Mouse (Mus musculus): ENCODE results near the gene Peli1. TPM values are rescaled to one million over a fixed set of nuclear protein-coding genes. Genes with fewer than 3 reads are reported as not detected.
A peak's percentile ranks its signal among the peaks of the same experiment; 100 is the strongest.

Gene Peli1
- total and polyA plus RNA-seq, 2 experiments from 2014 or later: 37.3 to 37.7 TPM

- WGBS: 37% methylated on average over 3 of the region's 3 CpGs
- Histone ChIP-seq H3K4me2 (ENCODE audit: low read depth, low read length, poor library complexity, severe bottlenecking) (peak overlapping the region; percentile 49), H3K4me3 (ENCODE audit: low read depth, low read length) (peak overlapping the region; percentile 21), H3K9me3 (ENCODE audit: low read length) (no peaks in the 10 kb centered on the region), H3K27me3 (ENCODE audit: insufficient read depth, low read length) (no peaks in the 10 kb centered on the region), H3K36me3 (ENCODE audit: insufficient read depth, low read length) (no peaks in the 10 kb centered on the region), H3K4me1 (ENCODE audit: insufficient read depth, low read length) (peaks cover 6% of the 10 kb centered on the region), H3K27ac (ENCODE audit: low read depth, low read length) (no peak overlapping the region), H3K9ac (replicated peaks; ENCODE audit: low read length, poor library complexity, severe bottlenecking) (no peak overlapping the region)
- DNase-seq (ENCODE audit: low spot score) (no peak), ATAC-seq (ENCODE audit: low FRiP score) (no peak)
- TF ChIP-seq CTCF (IDR thresholded peaks at IDR 0.05): no peak
These were observed 2.2 kb downstream of the Peli1 start for GRCm38 (mm10) chr11:21093081-21093815.

DNA sequence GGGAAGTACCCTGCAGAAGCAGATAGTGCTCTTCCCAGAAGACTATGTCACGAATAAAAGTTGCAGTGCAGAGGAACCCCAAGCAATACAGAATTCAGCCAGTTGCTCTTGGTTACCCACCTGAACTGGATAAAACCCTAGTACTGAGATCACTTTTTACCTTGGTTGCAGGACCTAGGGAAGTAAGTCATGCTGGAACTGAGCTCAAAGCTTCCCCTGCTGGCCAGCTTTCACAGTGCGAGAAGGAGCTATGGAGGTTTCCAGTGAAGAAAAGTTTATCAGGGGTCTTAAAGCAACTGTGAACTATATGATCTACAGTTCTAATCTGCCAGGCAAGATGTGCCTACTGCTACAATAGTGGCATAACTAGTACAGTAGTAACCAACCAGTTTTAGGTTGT is 5.5 kb downstream of the Peli1 start:
- H3K9ac ChIP-seq (replicated peaks; ENCODE audit: low read length, poor library complexity, severe bottlenecking): no peak overlapping the region
- no peaks in the 10 kb centered on the region for H3K36me3 ChIP-seq (ENCODE audit: insufficient read depth, low read length)
- no peak for DNase-seq (ENCODE audit: low spot score)
- no peak overlapping the region for H3K27ac ChIP-seq (ENCODE audit: low read depth, low read length)
- peak; percentile 37 for TF ChIP-seq CTCF (IDR thresholded peaks at IDR 0.05)
- H3K9me3 ChIP-seq (ENCODE audit: low read length): no peaks in the 10 kb centered on the region
- no peak overlapping the region for H3K4me3 ChIP-seq (ENCODE audit: low read depth, low read length)
- no peak overlapping the region for H3K4me2 ChIP-seq (ENCODE audit: low read depth, low read length, poor library complexity, severe bottlenecking)
- 98% methylated on average over 2 of the region's 2 CpGs for WGBS
- ATAC-seq (ENCODE audit: low FRiP score): no peak
- H3K27me3 ChIP-seq (ENCODE audit: insufficient read depth, low read length): no peaks in the 10 kb centered on the region
- H3K4me1 ChIP-seq (ENCODE audit: insufficient read depth, low read length): peaks cover 6% of the 10 kb centered on the region

DNA sequence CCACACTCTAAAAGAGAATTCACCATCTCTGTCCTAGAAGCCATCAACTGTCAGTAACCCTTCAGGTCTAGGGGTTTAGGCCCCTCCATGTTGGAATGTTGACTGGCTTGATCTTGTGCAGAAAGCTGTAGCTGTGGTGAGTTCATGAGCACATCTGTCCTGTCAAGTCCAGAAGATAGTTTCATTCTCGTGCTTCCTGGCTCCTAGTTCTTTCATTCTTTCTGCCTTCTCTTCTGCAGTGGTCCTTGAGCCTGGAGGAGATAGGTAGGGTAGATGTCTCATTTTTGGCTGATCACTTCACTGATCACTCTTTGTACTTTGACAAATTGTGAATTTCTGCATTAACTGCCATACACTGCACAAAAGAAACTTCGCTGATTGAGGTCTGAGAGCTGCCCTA is 7.4 kb downstream of the Peli1 start:
- Histone ChIP-seq H3K36me3 (ENCODE audit: insufficient read depth, low read length) (no peaks in the 10 kb centered on the region), H3K27me3 (ENCODE audit: insufficient read depth, low read length) (no peaks in the 10 kb centered on the region), H3K9ac (replicated peaks; ENCODE audit: low read length, poor library complexity, severe bottlenecking) (no peak overlapping the region), H3K9me3 (ENCODE audit: low read length) (no peaks in the 10 kb centered on the region), H3K4me2 (ENCODE audit: low read depth, low read length, poor library complexity, severe bottlenecking) (no peak overlapping the region), H3K4me3 (ENCODE audit: low read depth, low read length) (no peak overlapping the region), H3K27ac (ENCODE audit: low read depth, low read length) (no peak overlapping the region), H3K4me1 (ENCODE audit: insufficient read depth, low read length) (peaks cover 3% of the 10 kb centered on the region)
- TF ChIP-seq CTCF (IDR thresholded peaks at IDR 0.05): no peak
- 86% methylated on average over 2 of the region's 2 CpGs for WGBS
- no peak for DNase-seq (ENCODE audit: low spot score)
- ATAC-seq (ENCODE audit: low FRiP score): no peak

- no peaks in the 10 kb centered on the region for H3K27me3 ChIP-seq (ENCODE audit: insufficient read depth, low read length)
- no peak for DNase-seq (ENCODE audit: low spot score)
- no peak overlapping the region for H3K4me3 ChIP-seq (ENCODE audit: low read depth, low read length)
- H3K36me3 ChIP-seq (ENCODE audit: insufficient read depth, low read length): no peaks in the 10 kb centered on the region
- H3K9ac ChIP-seq (replicated peaks; ENCODE audit: low read length, poor library complexity, severe bottlenecking): no peak overlapping the region
- no peak for ATAC-seq (ENCODE audit: low FRiP score)
- no peaks in the 10 kb centered on the region for H3K4me1 ChIP-seq (ENCODE audit: insufficient read depth, low read length)
- WGBS: 100% methylated on average over 1 of the region's 1 CpGs
- no peaks in the 10 kb centered on the region for H3K9me3 ChIP-seq (ENCODE audit: low read length)
- no peak for TF ChIP-seq CTCF (IDR thresholded peaks at IDR 0.05)
- no peak overlapping the region for H3K27ac ChIP-seq (ENCODE audit: low read depth, low read length)
- H3K4me2 ChIP-seq (ENCODE audit: low read depth, low read length, poor library complexity, severe bottlenecking): no peak overlapping the region
These were observed 9.6 kb downstream of the Peli1 start for GRCm38 (mm10) chr11:21100704-21101103.

- Histone ChIP-seq H3K9ac (replicated peaks; ENCODE audit: low read length, poor library complexity, severe bottlenecking) (no peak overlapping the region), H3K27me3 (ENCODE audit: insufficient read depth, low read length) (no peaks in the 10 kb centered on the region), H3K4me1 (ENCODE audit: insufficient read depth, low read length) (no peaks in the 10 kb centered on the region), H3K4me2 (ENCODE audit: low read depth, low read length, poor library complexity, severe bottlenecking) (no peak overlapping the region), H3K27ac (ENCODE audit: low read depth, low read length) (no peak overlapping the region), H3K9me3 (ENCODE audit: low read length) (no peaks in the 10 kb centered on the region), H3K36me3 (ENCODE audit: insufficient read depth, low read length) (no peaks in the 10 kb centered on the region), H3K4me3 (ENCODE audit: low read depth, low read length) (no peak overlapping the region)
- no peak for TF ChIP-seq CTCF (IDR thresholded peaks at IDR 0.05)
- no peak for ATAC-seq (ENCODE audit: low FRiP score)
- DNase-seq (ENCODE audit: low spot score): no peak
- 81% methylated on average over 4 of the region's 4 CpGs for WGBS
These were observed 10.2 kb downstream of the Peli1 start for GRCm38 (mm10) chr11:21101286-21101685.

- Histone ChIP-seq H3K9me3 (ENCODE audit: low read length) (no peaks in the 10 kb centered on the region), H3K27me3 (ENCODE audit: insufficient read depth, low read length) (no peaks in the 10 kb centered on the region), H3K4me3 (ENCODE audit: low read depth, low read length) (no peak overlapping the region), H3K4me2 (ENCODE audit: low read depth, low read length, poor library complexity, severe bottlenecking) (no peak overlapping the region), H3K36me3 (ENCODE audit: insufficient read depth, low read length) (no peaks in the 10 kb centered on the region), H3K9ac (replicated peaks; ENCODE audit: low read length, poor library complexity, severe bottlenecking) (no peak overlapping the region), H3K4me1 (ENCODE audit: insufficient read depth, low read length) (no peaks in the 10 kb centered on the region), H3K27ac (ENCODE audit: low read depth, low read length) (no peak overlapping the region)
- DNase-seq (ENCODE audit: low spot score) (no peak), ATAC-seq (ENCODE audit: low FRiP score) (no peak)
- TF ChIP-seq CTCF (IDR thresholded peaks at IDR 0.05): no peak
- 90% methylated on average over 6 of the region's 6 CpGs for WGBS
These were observed 11.3 kb downstream of the Peli1 start for GRCm38 (mm10) chr11:21102273-21103005.

Measured in midbrain, postnatal 0 days (tissue).